21 mouse cellular contexts compared by ENCODE assay signal in the genomic region with DNA sequence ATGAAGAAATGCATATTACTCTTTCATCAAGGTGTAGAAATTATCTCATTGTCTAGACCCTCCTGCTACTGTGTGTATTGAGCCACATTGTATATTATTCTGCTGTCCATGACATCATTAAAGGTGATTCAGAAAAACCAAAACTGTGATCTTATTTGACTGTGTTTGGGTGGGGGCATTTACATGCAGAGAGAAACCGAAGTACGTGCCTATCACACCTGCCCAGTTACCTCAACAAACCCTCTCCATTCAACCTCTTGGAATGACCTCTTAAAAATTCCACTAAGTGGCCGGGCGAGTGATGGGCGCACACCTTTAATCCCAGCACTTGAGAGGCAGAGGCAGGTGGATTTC. TPM values are rescaled to one million over a fixed set of nuclear protein-coding genes. Genes with fewer than 3 reads are reported as not detected.
A peak's percentile ranks its signal among the peaks of the same experiment; 100 is the strongest.
DNase-seq lines count a peak whose midpoint lies in the region; ATAC-seq lines count a peak whose summit lies in the region.
"Had no signal": no experiment of that assay in that cellular context is flagged by ENCODE, and none has a peak within 500 bp of the region (broad histone marks: within the 10 kb centered on the region; RNA-seq: fewer than 3 reads in every experiment).

No protein-coding gene starts in this region.

- no peaks in the 10 kb centered on the region for H3K27me3 ChIP-seq in splenic B cell, adult 2 months (ENCODE audit: control insufficient read depth, insufficient read depth, low read length, poor library complexity, severe bottlenecking)
- H3K27me3 ChIP-seq: embryonic facial prominence, embryonic 12.5 days; embryonic facial prominence, embryonic 15.5 days; forebrain, embryonic 13.5 days; Patski had no signal

- ATAC-seq in CD4-positive, CD25-positive, alpha-beta regulatory T cell, adult 4 months = no peak
- no peak for ATAC-seq in erythroid progenitor cell, adult 5-6 weeks (replicated peaks; ENCODE audit: low FRiP score, poor library complexity, severe bottlenecking)
- ATAC-seq: forebrain, embryonic 13.5 days; forebrain, embryonic 16.5 days; hindbrain, embryonic 16.5 days; inflammation-experienced regulatory T-cells, adult 6 months; intestine, embryonic 16.5 days; Patski had no signal

- H3K36me3 ChIP-seq in splenic B cell, adult 2 months (ENCODE audit: control insufficient read depth, insufficient read depth, low read length, poor library complexity, severe bottlenecking) = no peaks in the 10 kb centered on the region
- H3K36me3 ChIP-seq: embryonic facial prominence, embryonic 12.5 days; embryonic facial prominence, embryonic 15.5 days; hindbrain, embryonic 10.5 days; hindbrain, embryonic 13.5 days had no signal

- peak; percentile 59 for DNase-seq in CD4-positive, CD25-positive, alpha-beta regulatory T cell, adult 2 months (ENCODE audit: low read depth, low spot score)
- peak; percentile 14 for DNase-seq in thymus, postnatal 25 days
- no peak for DNase-seq in thymus, postnatal 36 days
- DNase-seq in splenic B cell, adult 2 months (ENCODE audit: low read depth, low spot score) = peak; percentile 26
- DNase-seq: cerebellum, adult 18-20 months; cerebellum, adult 9-10 months; cerebellum, postnatal 14 days; gastrocnemius, postnatal 10 days; gastrocnemius, postnatal 36 days had no signal

RNA-seq across cellular contexts. Expression of gene Dad1, which starts 29.9 kb away (rescaled TPM):
- 100 to 1,000 TPM; 437 to 457 TPM for polyA plus RNA-seq in CD4-positive, CD25-positive, alpha-beta regulatory T cell, adult 4 months (2017; shearing (Covaris generic))
- 91.2 and 103 TPM in 2 replicates for total RNA-seq in erythroid progenitor cell, adult 5-6 weeks (2015; ENCODE audit: low replicate concordance)
- total RNA-seq in erythroid progenitor cell, adult 5-6 weeks (2017; ENCODE audit: low replicate concordance) = 33.0 and 61.6 TPM in 2 replicates

RNA-seq across cellular contexts. Expression of gene Abhd4, which starts 29.9 kb away (rescaled TPM):
- 10 to 100 TPM; 19.5 to 30.2 TPM for polyA plus RNA-seq in CD4-positive, CD25-positive, alpha-beta regulatory T cell, adult 4 months (2017; shearing (Covaris generic))
- 33.1 and 36.4 TPM in 2 replicates for total RNA-seq in erythroid progenitor cell, adult 5-6 weeks (2015; ENCODE audit: low replicate concordance)
- 11.3 and 24.4 TPM in 2 replicates for total RNA-seq in erythroid progenitor cell, adult 5-6 weeks (2017; ENCODE audit: low replicate concordance)

Comparison
In these comparisons a context has a peak if more than half of its experiments do, and no peak if none do; other contexts are left out.
1. DNase-seq: peak in CD4-positive, CD25-positive, alpha-beta regulatory T cell, adult 2 months (single experiment), thymus, postnatal 25 days (single experiment) and splenic B cell, adult 2 months (single experiment); none in thymus, postnatal 36 days (0 of 2).